Mouse (Mus musculus) lung, postnatal 10 days (tissue): ENCODE results near the gene Ranbp9.

ENCODE experiments used
- DNase-seq: peaks from one replicate; pipeline ENCODE4 v3.0.0; 2021

The Ranbp9 gene

DNA sequence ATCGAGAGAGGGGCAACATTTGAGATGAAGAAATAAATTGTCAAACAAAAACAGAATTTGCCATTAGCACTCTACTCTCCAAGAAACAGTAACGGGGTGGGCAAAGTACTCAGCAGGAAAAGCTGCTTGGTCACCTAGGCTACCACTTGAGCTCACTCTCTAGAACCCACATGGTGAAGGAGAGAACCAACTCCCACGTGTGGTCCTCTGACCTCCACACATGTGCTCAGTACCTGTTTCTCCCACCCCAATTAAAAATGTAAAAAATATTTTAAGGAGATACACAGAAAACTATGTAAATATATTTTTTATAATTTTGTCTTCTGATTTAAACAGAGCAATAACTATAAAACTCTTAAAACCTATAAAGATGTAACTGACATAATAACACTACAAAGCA lies 33.4 kb downstream of the Ranbp9 start:
- no peak for DNase-seq

DNA sequence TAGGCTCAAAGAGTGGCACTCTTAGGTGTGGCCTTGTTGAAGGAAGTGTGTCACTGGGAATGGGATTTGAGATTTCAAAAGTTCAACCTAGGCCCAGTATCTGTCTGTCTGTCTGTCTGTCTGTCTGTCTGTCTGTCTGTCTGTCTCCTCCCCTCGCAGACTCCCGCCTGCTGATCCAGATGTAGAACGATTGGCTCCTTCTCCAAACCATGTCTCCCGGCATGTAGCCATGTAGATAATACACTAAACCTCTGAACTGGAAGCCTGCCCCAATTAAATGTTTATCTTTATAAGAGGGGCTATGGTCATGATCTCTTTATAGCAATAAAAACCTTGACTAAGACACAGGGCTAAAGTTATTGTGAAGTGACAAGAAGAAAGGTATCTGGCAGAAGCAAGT lies 35.3 kb downstream of the Ranbp9 start:
- DNase-seq: no peak

DNA sequence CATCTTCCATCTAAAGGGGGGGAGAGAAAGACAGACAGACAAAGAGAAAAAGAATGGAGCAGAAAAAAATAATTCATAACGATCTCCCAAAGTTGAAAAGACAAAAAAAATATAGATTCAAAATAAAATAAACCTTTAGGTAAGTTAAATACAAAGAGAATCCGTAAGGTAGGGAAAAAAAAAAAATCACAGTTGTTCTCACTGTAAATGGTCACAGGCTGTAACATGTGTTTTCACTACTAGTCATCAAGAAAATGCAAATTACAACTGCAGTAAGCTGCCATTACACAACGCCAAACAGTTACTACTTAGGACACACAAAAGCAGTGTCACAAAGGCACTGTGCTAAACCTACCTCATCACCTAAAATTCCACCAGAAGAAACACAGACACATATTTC lies 36.4 kb downstream of the Ranbp9 start:
- DNase-seq: no peak

DNA sequence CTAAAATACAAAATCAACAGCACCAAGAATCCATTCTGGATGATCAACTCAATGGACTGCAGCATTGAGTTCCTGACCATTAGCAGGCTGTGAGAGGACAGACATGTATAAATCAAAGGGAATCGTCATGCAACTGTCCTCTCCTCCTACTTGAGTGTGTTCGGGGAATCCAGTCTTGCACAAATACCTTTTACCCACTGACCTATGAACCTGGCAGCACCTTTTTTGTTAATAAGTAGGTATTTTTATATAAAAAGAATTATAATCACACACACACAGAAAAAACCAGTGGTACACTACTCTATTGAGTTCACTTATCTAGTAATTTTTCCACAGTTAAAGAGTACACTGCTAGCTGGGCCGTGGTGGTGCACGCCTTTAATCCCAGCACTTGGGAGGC lies 37.4 kb downstream of the Ranbp9 start:
- DNase-seq: no peak

DNA sequence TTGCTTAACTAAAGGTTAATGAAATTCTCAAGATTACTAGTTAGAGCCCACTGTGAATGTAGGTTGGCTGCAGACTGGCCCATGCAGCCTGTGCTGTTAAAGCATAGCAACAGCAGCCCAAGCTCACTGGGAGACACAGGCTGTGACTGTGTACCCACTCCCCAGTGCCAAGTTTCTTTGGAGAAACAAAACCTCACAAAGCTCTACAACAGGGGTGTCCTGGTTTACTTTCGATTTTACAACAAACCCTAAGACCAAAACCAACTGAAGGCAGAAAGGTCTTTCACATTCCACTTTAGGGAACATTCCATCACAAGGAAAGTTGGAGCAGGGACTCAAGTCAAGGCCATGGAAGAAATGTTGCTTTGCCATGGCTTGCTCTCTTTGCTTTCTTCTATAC lies 38.5 kb downstream of the Ranbp9 start:
- no peak for DNase-seq

DNA sequence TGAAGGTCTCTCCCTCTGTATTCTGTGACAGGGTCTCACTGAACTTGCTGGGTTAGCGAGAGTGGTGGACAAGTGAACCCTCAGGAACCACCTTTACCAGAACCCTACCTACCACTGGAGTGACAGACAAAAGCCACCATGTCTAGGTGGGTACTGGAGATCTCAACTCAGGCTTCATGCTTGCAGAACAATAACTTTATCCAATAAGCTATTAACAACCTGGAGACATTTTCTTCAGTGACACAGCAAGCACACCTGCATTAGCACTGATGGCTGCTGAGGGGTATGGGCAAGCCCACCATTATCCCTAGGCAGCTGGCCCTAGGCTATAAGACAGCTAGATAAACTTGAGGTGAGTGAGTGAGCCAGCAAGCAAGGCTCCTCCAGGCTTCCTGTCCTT lies 40.7 kb downstream of the Ranbp9 start:
- DNase-seq: no peak

DNA sequence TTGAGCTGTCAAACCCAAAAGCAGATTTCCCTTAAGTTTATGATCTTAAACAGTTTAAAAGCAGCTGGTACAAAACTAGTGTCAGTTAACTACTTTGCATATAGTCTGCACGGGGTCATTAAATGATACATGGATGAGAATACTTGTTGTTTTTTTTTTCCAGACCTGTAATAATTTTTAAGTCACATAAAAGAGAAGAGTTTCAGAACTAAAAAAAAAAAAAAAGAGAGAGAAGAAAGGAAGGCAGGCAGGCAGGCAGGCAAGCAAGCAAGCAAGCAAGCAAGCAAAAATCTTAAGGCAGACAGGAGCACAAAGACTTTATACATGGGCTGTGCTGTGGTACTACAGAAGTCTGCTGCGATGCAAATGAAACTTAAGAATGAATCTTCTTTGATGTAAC lies 47.7 kb downstream of the Ranbp9 start:
- no peak for DNase-seq

DNA sequence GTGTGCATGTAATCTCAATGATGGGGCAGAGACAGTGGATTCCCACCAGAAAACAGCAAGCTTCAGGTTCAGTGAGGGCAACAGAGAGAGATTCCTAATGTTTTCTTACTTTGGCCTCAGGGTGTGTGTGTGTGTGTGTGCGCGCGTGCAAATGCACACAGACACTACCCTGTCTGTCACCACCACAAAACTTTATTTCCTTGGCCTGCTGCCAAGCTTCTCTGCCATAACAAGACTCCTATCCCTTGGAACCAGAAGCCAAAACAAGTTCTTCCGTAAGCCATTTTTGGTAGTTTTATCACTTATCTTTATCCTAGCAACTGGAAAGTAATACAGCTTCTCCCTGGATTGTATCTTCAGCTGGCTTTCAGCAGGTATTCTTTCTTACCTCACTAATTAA lies 52.6 kb downstream of the Ranbp9 start:
- no peak for DNase-seq

DNA sequence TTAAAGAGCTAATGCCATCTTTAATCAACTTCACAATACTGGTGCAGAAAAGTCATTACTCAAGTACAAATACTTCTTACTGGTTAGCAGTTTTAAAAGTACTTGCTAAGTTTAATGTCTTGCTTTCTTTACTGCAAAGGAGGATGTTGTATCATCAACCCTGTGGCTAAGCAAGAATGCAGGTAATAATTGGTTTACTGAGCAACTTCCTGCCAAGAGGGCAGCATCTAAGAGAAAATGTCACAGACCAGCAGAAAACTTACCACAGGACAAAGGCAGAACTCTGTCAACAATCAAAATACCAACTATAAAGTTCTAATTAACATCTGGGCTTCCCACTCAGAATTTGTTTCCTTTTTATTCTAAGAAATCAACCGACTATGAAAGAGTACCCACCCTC lies 65.8 kb downstream of the Ranbp9 start:
- no peak for DNase-seq

DNA sequence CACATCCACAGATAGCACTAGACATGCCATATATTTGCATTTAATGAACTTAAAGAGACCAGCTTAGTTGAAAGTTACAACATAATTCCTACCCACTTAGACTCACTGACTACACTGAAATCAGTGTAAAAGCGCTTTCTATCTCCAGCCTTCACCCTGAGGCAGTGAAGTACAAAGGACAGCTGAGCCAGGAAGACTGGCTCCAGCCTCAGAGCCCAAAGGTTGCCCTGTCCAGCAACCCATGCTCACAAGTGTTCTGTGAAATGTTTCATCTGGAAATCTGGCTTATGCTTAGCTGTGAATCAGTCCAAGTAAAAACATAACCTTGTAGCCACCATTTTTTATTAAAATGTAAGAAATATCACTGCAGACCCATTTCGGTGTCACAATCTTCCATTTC lies 67.5 kb downstream of the Ranbp9 start:
- DNase-seq: no peak

DNA sequence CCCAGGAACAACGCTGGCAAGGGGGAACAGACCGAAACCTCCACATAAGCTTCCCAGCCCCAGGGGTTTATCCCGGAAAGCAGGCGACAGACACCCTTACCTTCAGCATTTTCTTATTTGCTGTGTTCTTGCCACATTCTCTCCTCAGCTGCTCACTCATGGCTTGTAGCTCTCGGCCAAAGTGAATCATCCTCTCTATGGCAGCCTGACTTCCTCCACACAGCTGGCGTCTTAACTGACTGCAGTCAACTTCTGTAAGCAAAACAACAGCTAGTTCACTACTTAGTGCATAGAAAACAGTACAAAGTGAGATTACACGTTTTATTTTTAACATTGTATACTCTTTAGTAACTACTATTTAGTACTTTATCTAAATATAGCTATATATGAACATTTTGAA lies 68.8 kb downstream of the Ranbp9 start:
- DNase-seq: no peak

DNA sequence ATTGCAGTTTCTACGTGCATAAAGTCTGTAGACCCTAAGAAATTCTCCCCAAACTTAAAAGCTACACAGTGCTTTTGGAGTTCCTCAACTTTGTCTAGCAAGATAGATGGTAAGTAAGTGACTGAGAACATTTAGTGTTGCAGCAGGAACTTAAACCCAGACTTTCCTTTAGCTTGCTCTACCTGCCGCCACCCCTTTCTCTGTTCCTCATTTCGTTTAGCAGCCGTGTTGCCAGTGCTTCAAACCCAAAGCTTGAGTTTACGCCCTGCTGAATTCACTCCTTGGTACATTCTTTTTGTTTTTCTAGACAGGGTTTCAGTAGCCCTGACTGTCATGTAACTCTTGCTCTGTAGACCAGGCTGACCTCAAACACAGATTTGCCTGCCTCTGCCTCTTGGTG lies 81.5 kb downstream of the Ranbp9 start:
- no peak for DNase-seq

DNA sequence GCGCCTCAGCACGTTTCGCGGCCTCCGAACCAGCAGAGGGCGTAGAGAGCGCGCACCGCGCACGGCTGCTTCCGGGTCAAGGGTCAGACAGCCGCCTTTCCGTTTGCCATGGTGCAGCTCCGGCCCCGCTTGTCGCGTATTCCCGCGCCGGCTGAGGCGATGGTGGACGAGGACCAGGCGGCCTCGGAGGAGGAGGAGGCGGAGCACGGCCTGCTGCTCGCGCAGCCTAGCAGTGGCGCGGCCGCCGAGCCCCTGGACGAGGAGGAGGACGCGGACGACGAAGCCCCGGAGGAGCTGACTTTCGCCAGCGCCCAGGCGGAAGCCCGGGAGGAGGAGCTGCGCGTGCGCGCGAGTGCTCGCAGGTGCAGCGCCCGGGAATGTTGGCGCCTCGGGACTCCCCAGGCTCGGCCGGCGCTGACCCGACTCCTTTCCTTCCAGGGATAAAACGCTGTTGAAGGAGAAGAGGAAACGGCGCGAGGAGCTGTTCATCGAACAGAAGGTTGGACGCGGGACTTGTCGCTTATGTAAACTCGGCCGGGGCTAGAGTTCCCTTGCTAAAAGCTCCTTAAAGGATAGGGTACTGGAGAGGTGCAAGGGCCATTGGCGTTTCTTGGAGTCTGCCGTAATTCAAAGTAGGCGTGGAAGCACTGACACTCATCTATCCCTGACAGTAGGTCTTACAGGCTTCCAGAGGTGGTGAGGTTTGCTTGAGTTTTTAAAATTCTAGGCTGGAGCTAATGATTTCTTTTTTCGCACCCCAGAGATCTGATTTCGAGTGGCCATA lies 82.6 kb downstream of the Ranbp9 start, which contains the start of gene Nol7:
TSS of gene Nol7 (plus strand) at position 94 of the 784 bp plus-strand sequence.
- peak; percentile 96 for DNase-seq

DNA sequence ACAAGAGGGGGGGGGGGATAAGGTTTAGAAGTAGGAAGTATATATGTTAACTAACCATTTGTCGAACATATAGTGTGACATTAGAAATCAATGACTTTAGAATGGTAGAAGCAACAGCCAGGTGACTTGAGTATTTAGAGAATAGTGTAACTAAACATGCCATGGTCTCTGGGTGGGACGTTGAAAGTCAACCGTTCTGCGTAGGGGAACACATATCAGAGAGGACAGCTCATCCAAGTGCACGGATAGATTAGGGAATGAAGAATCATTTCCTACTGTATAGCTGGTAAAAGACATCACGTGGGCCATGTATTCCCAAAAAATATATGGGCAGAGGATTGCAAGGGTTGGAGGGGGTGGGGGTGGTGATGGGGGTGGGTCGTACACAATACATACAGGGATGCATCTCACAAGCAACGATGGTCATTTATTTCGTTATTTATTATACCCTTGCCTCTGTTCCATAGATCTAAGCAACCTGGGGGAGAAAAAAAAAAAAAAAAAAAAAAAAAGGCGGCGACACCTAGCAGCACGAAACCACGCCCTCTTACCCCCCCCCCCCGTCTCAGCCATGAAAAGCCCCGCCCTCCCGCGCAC lies 83.3 kb downstream of the Ranbp9 start:
- no peak for DNase-seq

DNA sequence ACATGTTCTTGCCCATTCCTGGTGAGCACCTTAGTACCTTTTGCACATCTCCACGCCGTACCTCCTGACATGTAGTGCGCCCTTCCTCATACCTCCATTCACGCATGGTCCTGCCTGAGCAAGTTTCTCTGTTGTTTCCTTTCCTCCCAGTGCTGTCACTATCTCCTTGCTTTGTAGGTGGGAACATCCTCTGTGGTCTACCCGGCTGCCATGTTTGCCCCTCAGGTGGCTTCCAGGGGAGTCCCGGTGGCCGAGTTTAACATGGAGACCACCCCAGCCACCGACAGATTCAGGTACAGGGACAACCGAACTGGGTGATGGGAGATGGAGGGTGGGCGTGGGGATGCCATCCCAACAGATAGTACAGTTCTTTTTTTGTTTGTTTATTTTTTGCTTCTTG lies 95.8 kb downstream of the Ranbp9 start:
- no peak for DNase-seq

DNA sequence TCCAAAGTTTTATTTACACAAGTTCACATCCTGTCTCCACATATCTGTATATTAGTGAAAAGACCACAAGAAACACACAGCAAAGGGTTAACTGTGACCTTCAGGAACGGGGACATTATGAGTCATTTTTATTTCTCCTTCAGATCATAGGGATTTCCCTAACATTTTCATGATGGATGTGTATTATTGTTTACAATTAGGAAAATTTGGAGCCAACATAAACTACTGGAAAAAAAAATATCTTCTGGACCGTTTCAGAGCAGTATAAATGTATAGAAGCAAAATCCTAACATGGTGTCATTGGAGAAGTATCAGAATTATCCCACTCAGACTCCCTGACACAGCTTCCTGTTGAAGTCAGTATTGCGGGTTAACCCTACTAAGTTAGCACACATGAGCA lies 101.1 kb downstream of the Ranbp9 start:
- DNase-seq: no peak

DNA sequence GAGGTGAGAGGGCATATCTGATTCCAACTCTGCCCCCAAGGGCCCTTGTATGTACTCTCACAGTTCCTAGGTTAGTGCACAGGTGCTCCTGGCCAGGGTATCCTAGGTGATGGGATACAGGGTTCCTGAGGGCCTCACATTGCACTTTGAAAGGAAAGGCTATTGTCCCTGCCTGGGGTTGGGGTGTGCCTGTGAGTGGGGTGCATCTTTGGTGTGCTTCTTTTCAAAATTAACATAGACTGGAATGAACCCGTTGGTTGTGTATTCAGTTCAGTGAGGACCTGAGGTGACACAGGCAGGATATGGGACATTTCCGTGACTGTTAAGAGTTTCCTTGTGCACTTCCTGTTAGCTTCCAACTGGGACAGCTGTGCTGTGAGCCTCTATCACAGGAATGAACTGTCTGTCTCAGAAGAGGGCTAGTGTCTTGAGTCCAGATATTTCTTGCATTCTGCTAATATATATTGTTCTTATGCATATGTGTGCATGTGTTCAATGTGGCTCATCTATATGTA lies 106.1 kb downstream of the Ranbp9 start:
- peak; percentile 24 for DNase-seq

DNA sequence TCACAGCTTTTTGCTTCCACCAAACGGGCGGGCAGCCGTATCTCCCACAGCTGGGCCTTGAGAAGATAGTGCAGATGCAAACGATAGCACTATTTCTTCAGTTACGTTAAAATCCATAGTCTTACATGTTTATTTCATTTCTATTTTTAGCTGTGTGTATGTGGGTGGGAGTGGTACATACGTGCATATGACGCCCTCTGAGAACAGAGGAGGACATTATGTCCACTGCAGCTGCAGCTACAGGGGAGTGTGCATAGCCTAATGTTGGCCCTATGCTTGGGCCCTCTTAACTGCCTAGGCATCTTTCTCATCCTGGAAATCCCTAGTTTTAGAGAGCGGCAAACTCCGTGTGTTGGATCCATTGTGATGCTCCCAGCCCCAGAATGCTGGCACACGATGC lies 106.9 kb downstream of the Ranbp9 start:
- DNase-seq: no peak

DNA sequence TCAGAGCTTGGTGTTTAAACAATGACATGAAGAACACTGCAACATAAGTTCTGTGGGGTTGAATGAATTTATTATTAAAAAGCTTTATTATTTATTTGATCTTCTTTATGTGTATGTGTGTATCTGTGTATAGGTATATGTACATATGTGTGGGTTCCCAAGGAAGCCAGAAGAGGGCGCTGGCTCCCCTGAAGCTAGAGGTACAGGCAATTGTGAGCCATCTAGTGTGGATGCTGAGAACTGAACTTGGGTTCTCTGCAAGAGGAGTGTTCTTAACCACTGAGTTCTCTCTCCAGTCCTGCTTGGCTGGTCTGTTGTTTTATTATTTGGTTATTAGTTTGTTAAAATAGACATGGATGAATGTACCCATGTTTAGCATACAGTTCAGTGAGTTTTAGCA lies 108.2 kb downstream of the Ranbp9 start:
- no peak for DNase-seq

DNA sequence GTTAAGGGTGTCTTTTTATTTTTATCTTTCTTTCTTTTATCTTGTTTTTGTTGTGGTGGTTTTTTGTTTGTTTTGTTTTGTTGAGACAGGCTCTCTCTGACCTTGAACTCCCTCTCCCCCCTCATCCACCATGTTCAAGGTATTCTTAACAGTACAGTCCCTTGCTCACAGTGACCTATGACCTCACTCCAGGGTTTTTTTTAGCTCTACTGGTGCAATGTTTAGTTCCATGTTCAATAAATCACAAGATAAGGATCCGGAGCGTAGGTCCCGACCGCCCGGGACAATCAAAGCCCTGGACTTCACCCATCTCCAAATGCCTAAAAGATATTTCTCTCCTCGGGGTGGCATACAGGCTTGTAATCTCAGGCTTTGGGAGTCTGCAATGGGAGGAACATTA lies 111.0 kb downstream of the Ranbp9 start:
- DNase-seq: no peak

DNA sequence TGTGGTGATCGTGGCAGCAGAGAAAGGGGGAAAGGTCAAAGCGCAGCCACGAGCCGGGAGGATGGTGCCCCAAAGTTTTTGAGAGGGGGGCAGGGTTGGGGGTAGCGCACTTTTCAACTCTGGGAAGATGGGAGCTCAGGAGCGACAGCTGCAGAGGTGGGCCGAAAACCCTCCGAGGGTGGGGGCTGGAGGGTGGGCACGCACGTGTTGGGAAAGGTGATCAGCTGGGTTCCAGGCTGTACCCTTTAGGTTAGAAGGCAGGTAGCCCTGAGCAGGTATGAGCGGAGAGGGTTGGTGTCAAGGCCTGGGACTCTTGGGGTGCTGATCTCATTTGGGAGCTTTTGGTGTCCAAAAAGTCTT lies 115.3 kb downstream of the Ranbp9 start:
- no peak for DNase-seq

DNA sequence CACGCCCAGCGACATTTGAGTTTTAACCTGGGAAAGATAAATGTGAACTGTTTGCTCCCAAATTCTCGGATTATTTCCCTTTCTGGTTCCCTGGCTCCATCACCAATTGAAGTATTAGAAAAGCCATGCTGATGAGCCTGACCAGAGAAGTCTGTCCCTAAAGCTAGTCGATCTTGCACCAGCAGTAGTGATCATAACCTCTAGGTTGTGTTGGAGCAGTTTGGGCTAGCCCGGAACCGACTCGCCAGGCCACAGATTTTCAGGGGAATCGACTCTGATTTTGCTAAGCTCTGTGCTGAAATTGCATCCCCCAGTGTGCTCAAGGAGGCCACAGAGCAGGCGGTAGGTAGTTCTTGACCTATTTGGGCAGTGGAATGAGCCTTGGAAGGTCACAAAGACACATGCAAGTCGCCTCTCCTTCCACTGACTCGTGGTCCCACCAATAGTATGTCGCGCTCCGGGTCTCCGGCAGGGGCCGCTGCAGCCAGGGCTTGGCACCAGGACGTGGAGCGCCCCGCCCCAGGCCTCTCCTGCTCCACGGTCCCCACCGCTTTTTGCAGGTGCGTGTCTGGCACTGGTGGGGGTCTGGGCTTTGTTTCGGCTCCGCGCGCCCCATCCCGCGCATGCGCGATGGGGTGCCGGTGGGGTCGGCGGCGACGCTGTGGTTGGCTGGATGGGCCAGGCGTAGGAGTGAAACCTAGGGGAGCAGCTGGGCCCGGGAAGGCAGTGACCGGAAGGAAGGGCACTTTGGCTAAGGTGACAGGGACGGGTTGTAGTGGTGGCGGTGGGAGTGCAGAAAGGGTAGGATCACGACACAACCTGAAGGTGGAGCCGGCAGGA lies 115.9 kb downstream of the Ranbp9 start, which contains the start of gene Sirt5:
TSS of gene Sirt5 (plus strand) at position 512 of the 840 bp plus-strand sequence.
- DNase-seq: peak; percentile 93

DNA sequence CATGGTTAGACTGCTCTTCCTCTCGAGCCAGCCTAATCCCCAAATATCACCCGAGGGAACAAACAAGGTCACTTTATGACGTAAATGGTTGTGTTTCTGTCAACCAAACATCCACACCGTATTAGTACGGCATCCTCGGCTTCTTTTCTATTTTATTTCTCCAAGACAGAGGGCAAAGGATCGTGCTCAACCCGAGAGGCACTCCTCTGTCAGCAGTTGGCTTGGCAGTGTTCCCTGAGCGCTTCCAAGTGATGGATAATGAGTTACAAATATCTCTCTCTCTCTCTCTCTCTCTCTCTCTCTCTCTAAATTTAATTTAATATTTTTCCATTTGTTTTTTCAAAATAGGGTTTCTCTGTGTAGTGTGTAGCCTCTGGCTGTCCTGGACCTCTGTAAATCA lies 118.7 kb downstream of the Ranbp9 start:
- DNase-seq: peak; percentile 38

DNA sequence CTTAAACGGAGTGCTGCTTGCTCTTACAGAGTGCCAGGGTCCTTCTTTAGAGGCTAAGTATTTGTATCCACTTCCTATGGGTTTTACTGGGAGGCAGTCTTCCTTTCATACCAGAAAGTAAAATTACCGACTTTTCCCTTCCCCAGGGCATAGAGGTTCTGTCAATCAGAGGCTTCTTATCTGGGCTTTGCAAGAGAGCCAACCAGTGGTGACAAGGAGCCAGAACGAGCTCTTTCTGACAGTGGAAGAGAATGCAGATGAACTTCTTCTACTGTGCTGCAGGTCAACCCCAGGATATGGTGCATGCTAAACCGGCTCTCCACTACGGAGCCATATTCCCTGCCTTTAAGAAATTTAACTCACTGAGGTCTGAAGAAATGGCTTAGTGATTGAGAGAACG lies 120.5 kb downstream of the Ranbp9 start:
- DNase-seq: no peak
